Mouse (Mus musculus): ENCODE data around the gene Osbpl10. TPM values are rescaled to one million over a fixed set of nuclear protein-coding genes. Genes with fewer than 3 reads are reported as not detected.

Osbpl10 gene
- polyA plus RNA-seq, 2 experiments: 3.4 to 8.4 TPM

GRCm38 (mm10) chr9:115020141-115020540, 41.8 kb downstream of the Osbpl10 start:
- no peak overlapping the region for H3K4me3 ChIP-seq (replicated peaks; ENCODE audit: low read length)
- no peak overlapping the region for H3K4me2 ChIP-seq (replicated peaks; ENCODE audit: low read depth, low read length, severe bottlenecking)
- WGBS: 84% methylated on average over 7 of the region's 7 CpGs
- H3K27me3 ChIP-seq (ENCODE audit: control insufficient read depth, insufficient read depth, low read length): no peaks in the 10 kb centered on the region
- H3K36me3 ChIP-seq (ENCODE audit: control insufficient read depth, insufficient read depth, low read length): no peaks in the 10 kb centered on the region
- no peaks in the 10 kb centered on the region for H3K9me3 ChIP-seq (ENCODE audit: control insufficient read depth, low read length)
- ATAC-seq (ENCODE audit: low FRiP score, low read depth) (no peak), DNase-seq (ENCODE audit: low spot score) (no peak)
- H3K4me1 ChIP-seq (ENCODE audit: control insufficient read depth, insufficient read depth, low read length): no peaks in the 10 kb centered on the region
- no peak for TF ChIP-seq POLR2A (IDR thresholded peaks at IDR 0.05; ENCODE audit: borderline replicate concordance, extremely low read depth, insufficient read depth, insufficient read length)
- H3K9ac ChIP-seq (ENCODE audit: low read depth, low read length, severe bottlenecking): no peak overlapping the region
- no peak overlapping the region for H3K27ac ChIP-seq (replicated peaks; ENCODE audit: low read depth, low read length)

DNA sequence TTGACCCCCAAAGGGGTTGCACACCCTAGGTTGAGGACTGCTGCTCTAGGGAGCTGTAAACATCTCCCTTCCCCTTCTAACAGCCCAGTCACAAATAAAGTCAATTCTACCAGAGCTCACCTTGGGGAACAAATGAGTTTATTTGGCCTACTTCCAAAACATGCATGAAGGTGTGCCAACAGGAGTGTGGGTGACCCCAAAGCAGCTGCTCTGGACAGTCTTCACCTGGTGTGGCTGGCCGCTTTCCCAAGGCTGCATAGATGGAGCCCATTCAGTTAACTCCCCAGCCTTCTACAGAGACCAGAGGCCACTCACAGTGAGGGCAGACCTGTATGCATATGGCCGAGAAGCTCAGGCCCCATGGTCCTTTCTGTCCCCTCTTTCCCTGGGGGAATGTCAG, 43.0 kb downstream of the Osbpl10 start:
- no peaks in the 10 kb centered on the region for H3K27me3 ChIP-seq (ENCODE audit: control insufficient read depth, insufficient read depth, low read length)
- no peak for DNase-seq (ENCODE audit: low spot score)
- H3K9ac ChIP-seq (ENCODE audit: low read depth, low read length, severe bottlenecking): no peak overlapping the region
- no peak for ATAC-seq (ENCODE audit: low FRiP score, low read depth)
- H3K27ac ChIP-seq (replicated peaks; ENCODE audit: low read depth, low read length): no peak overlapping the region
- H3K36me3 ChIP-seq (ENCODE audit: control insufficient read depth, insufficient read depth, low read length): no peaks in the 10 kb centered on the region
- TF ChIP-seq POLR2A (IDR thresholded peaks at IDR 0.05; ENCODE audit: borderline replicate concordance, extremely low read depth, insufficient read depth, insufficient read length): no peak
- H3K9me3 ChIP-seq (ENCODE audit: control insufficient read depth, low read length): no peaks in the 10 kb centered on the region
- no peaks in the 10 kb centered on the region for H3K4me1 ChIP-seq (ENCODE audit: control insufficient read depth, insufficient read depth, low read length)
- no peak overlapping the region for H3K4me3 ChIP-seq (replicated peaks; ENCODE audit: low read length)
- 82% methylated on average over 2 of the region's 2 CpGs for WGBS
- no peak overlapping the region for H3K4me2 ChIP-seq (replicated peaks; ENCODE audit: low read depth, low read length, severe bottlenecking)

DNA sequence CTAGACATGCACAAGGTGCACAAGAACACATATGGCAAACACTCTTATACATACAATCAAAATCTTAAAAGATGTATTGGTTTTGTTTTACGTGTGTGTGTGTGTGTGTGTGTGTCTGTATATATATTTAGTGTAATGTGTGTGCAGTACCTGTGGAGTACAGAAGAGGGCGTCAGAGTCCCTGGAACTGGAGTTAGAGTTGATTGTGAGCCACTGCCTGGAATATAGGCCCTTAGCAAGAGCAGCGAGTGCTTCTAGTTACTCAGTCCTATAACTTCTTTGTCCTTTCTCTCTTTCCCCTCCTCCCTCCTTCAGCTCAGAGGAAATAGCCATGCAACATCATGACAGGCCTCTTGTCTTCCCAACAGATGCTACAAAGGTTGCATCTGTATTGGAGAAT, 44.8 kb downstream of the Osbpl10 start:
- Histone ChIP-seq H3K9me3 (ENCODE audit: control insufficient read depth, low read length) (no peaks in the 10 kb centered on the region), H3K9ac (ENCODE audit: low read depth, low read length, severe bottlenecking) (no peak overlapping the region), H3K36me3 (ENCODE audit: control insufficient read depth, insufficient read depth, low read length) (no peaks in the 10 kb centered on the region), H3K4me1 (ENCODE audit: control insufficient read depth, insufficient read depth, low read length) (no peaks in the 10 kb centered on the region), H3K27ac (replicated peaks; ENCODE audit: low read depth, low read length) (no peak overlapping the region), H3K4me3 (replicated peaks; ENCODE audit: low read length) (no peak overlapping the region), H3K4me2 (replicated peaks; ENCODE audit: low read depth, low read length, severe bottlenecking) (no peak overlapping the region), H3K27me3 (ENCODE audit: control insufficient read depth, insufficient read depth, low read length) (no peaks in the 10 kb centered on the region)
- 78% methylated on average over 3 of the region's 3 CpGs for WGBS
- ATAC-seq (ENCODE audit: low FRiP score, low read depth) (no peak), DNase-seq (ENCODE audit: low spot score) (no peak)
- no peak for TF ChIP-seq POLR2A (IDR thresholded peaks at IDR 0.05; ENCODE audit: borderline replicate concordance, extremely low read depth, insufficient read depth, insufficient read length)

- Histone ChIP-seq H3K9me3 (ENCODE audit: control insufficient read depth, low read length) (no peaks in the 10 kb centered on the region), H3K36me3 (ENCODE audit: control insufficient read depth, insufficient read depth, low read length) (no peaks in the 10 kb centered on the region), H3K9ac (ENCODE audit: low read depth, low read length, severe bottlenecking) (no peak overlapping the region), H3K4me3 (replicated peaks; ENCODE audit: low read length) (no peak overlapping the region), H3K27me3 (ENCODE audit: control insufficient read depth, insufficient read depth, low read length) (no peaks in the 10 kb centered on the region), H3K27ac (replicated peaks; ENCODE audit: low read depth, low read length) (no peak overlapping the region), H3K4me2 (replicated peaks; ENCODE audit: low read depth, low read length, severe bottlenecking) (no peak overlapping the region), H3K4me1 (ENCODE audit: control insufficient read depth, insufficient read depth, low read length) (no peaks in the 10 kb centered on the region)
- ATAC-seq (ENCODE audit: low FRiP score, low read depth): no peak
- DNase-seq (ENCODE audit: low spot score): no peak
- TF ChIP-seq POLR2A (IDR thresholded peaks at IDR 0.05; ENCODE audit: borderline replicate concordance, extremely low read depth, insufficient read depth, insufficient read length): no peak
- WGBS: 87% methylated on average over 10 of the region's 10 CpGs
Observed at GRCm38 (mm10) chr9:115023708-115024383, 45.5 kb downstream of the Osbpl10 start.

- WGBS: 8% methylated on average over 3 of the region's 3 CpGs
- no peak overlapping the region for H3K27ac ChIP-seq (replicated peaks; ENCODE audit: low read depth, low read length)
- H3K4me3 ChIP-seq (replicated peaks; ENCODE audit: low read length): no peak overlapping the region
- no peak overlapping the region for H3K4me2 ChIP-seq (replicated peaks; ENCODE audit: low read depth, low read length, severe bottlenecking)
- no peaks in the 10 kb centered on the region for H3K4me1 ChIP-seq (ENCODE audit: control insufficient read depth, insufficient read depth, low read length)
- DNase-seq (ENCODE audit: low spot score): no peak
- no peak overlapping the region for H3K9ac ChIP-seq (ENCODE audit: low read depth, low read length, severe bottlenecking)
- H3K36me3 ChIP-seq (ENCODE audit: control insufficient read depth, insufficient read depth, low read length): no peaks in the 10 kb centered on the region
- no peaks in the 10 kb centered on the region for H3K27me3 ChIP-seq (ENCODE audit: control insufficient read depth, insufficient read depth, low read length)
- no peaks in the 10 kb centered on the region for H3K9me3 ChIP-seq (ENCODE audit: control insufficient read depth, low read length)
- TF ChIP-seq POLR2A (IDR thresholded peaks at IDR 0.05; ENCODE audit: borderline replicate concordance, extremely low read depth, insufficient read depth, insufficient read length): no peak
- no peak for ATAC-seq (ENCODE audit: low FRiP score, low read depth)
Observed at GRCm38 (mm10) chr9:115029307-115029706, 50.9 kb downstream of the Osbpl10 start.
